Mouse (Mus musculus): ENCODE results near the gene Camkk2.

Camkk2 gene

DNA sequence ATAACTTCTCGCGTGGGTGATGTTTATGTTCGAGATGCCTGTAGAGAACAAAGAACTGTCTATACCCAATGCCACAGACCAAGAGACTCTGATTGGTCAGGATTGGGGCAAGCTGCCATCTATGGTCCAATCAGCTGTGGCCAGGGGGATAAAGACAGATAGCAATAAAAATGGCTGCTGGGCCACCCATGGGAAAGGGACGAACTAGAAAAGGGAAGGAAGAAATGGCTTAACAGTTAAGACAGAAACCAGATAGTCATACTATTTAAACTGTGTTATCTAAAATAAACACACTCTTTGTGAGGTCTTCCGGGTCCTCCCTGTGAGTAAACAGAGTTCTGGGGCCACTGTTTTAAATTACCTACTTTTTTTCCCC, 78.4 kb downstream of the Camkk2 start:
- intact Hi-C loops (cut with DNase I): no loop called here

DNA sequence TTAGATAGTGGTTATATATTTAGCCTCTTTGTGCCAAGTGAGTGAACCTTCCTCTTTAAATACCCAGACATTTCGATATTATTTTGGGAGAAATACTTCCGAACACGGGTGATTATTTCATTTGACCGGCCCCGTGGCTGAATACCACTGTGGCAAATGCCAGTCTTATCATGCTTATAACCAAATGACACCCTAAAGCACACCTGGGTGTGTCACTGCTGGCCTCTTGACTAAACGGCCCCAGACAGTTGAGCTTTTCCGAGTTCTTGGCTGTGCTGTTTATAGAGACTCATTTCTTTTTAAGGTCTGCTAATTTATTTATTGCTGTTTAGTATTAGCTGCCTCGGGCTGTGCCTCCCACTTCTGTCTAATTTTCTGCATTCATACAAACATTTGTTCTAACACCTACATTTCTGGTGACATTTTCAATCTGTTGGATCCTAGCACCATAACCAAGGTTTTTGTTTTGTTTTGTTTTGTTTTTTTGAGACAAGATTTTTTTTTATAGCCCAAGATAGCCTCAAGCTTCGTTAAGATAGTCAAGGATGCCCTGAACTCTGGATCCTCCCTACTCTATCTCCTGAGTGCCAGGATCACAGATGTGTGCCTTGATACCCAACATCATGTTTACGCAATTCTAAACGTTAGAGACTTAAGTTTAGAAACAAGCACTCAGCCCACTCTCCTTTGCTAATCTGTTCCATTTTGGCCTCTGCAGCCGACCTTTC, 78.9 kb downstream of the Camkk2 start:
- intact Hi-C loops (cut with DNase I): no loop called here

DNA sequence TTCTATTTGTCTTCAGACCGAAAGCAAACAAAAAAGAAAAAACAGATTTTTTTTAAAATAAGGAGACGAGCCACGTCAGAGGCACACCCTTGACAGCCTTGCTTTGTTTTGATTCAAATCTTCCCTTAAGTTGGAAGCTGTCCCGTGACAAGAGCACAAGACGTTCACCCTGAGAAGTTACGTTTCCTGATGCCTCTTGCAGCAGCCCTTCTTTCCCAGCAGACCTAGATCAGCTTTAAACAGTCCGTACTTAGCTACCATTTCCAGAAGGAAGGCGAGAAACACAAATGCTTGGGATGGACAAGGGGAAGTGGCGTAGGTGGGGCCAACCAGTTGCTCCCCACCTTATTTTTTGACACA, 80.5 kb downstream of the Camkk2 start:
- intact Hi-C loops (cut with DNase I): no loop called here

DNA sequence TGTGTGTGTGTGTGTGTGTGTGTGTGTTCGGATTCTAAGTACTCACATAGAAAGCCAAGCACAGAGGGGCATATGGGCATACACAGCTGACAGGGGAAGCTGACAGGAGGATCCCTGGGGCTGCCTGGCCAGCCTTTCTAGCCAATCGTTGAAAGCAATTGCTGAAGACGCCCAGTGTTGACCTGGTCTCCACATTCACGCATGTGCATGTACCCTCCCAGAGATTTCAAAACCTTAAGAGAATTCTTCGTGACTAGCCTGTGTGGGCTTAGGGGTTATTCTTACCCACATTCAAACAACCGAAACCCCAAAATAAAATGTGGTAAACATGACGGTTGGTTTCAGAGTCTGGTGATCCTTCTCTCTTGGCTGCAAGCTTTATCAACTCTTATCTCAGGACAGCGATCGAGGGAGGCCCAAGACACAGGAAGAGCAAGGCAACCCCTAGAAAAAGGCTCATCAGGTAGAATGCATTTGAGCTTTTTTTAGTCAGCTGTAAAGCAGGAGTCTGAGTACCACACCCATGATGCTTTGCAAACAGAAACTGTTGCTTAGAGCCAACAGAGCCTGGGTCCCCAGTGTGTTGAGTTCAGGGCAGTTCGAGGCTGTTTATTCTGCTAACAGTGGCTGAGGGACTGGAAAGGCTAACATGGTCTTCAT, 81.0 kb downstream of the Camkk2 start:
- intact Hi-C loops (cut with DNase I): no loop called here

DNA sequence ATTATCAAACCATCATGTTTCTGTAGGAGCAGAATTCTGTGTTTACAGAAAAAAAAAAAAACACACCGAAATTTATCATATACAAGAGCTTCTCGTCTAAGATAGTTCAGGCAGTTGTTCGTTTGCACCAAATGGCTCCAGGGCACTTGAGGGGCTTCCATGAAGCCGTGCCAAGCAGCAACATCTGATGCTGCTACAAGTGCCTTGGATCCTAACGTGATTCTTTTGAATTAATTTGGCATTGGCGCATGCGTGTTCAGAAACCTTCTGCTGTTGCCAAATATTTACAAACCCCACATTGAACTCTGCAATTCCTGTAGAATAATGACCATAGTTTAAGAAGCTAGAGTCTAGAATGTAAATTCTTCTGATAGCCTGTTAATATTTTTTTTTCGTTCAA, 83.7 kb downstream of the Camkk2 start:
- intact Hi-C loops (cut with DNase I): no loop called here

DNA sequence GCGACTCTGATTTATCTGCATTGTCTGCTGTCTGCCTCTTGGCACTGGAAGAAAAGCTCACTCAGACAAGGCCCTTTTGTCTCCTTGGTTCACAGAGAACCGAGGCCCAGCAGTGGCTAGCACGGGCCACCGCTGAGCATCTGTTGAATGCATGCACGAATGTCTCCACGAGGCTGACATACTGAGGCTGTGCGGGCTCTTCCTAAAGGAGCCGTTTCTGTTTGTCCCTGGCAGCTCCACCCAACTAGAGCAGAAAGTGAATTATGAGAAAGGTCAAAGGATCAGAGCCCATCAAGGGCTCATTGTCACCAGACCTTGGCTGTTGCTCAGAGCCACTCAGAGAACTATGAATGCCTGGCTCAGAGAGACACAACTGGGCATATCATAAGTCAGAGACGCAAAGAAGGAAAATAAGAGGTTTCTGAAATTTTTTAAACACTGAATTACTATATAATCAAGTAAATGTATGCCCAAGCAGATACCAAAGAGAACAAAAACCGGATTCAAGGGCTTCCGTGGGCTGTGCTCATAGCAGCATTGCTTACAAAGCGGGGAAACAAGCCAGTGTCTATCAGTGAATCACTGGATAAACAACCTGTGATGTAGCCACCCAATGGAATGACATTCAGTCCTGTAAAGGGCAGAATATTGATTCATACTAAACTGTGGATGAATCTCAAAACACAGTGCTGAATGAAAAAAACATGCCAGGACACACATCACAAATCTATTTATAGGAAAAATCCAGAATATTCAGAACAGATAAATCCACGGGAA, 85.6 kb downstream of the Camkk2 start:
- intact Hi-C loops (cut with DNase I): no loop called here

DNA sequence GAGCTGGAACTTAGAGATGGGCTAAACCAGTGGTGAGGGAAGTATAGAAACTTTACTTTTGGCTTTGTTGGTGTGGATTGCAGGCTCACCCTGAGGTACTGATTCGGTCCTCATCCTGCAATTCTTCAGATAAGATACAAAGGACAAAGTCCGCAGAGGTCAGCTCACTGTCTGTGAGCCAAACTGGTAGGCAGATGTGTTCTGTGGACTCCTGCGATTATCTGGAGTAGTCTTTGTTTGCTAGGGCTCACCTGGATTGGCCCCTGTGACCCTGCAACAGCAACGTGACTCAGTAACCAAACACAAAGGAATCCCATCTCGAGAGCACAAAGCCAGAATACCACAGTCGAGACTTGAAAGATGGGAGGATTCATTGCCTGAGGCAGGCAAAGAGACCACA, 88.7 kb downstream of the Camkk2 start:
- intact Hi-C loops (cut with DNase I): no loop called here

DNA sequence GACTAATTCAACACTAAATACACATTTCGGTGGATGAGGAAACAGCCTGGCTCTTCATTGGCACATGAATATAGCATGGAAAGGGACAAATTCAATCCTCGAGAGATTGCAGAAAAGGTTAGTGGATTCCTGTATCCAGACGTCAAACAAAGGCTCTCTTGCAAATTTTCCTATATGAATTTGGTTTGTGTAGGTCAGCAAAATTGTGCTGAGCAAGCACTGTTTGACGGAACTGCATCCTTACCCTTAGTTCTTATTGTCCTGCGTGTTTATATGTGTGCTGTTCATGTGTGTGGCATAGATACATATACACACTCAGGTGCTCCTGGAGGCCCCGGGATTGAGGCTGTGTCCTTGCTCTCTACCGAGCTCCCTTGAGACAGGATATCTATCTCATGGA, 90.1 kb downstream of the Camkk2 start:
- intact Hi-C loops (cut with DNase I): no loop called here

DNA sequence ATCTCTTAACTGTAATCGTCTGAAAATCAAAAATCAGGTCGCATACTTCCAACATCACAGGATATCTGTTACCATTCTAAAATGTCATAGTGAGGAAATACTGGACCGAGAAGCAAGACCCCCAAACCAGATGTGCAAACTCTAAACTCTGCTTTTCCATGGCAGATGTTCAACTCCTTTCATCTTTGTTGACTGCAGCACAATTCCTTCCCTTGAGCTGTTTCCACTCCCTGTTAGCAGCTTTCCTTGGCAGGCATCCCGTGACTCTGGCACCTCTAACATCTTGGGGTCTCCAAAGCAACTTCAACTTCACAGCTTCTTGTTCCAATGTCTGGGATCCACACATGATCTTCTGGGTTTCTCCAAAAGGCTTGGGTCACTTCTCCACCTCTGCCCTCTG, 91.8 kb downstream of the Camkk2 start:
- intact Hi-C loops (cut with DNase I): no loop called here

DNA sequence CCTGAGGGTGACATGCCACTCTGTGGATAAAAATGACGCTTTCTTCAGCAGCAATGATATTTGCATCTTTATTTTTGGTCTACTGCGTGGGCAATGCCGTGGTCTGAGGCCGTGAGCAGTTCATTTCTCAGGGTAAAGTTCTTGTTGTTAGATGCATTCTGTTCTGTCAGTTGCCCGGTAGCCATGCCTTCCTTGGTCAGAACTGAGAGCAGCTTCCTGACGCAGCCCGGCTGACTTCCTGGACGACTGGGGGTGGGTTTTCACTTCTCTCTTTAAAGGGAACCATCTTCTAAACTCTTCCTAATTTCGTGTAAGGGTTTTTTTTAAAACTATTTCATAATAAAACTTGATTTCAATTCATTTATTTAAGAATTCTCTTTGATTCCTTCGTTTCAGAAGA, 95.3 kb downstream of the Camkk2 start:
- intact Hi-C loops (cut with DNase I): no loop called here

DNA sequence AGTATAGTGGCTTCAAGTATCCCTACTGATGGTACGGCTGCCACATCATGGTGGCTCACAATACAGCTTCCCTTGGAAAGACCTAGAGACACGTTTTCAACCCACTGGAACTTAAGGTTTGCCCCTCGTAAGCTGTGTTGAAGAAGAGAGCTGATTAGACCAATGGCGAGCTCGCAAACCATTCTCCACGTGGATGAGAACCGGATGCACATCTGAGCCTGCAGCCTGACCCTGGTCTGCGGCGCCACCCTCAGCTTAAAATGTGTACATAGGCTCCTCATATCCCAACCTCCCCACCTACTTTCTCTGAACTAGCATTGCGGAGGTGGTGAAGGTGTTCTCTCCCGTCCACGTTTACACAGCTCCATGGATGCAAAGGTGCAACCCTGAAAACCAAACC, 97.9 kb downstream of the Camkk2 start:
- intact Hi-C loops (cut with DNase I): no loop called here

Small RNA genes within 50 kb of the gene (microRNA-seq; reads per million reads assigned to microRNA genes)
- 0 reads per million in 2 experiments for gene Mir8115
